Mouse (Mus musculus) MEL (cell line): Measurements from ENCODE around the gene C3ar1. TPM values are rescaled to one million over a fixed set of nuclear protein-coding genes. Genes with fewer than 3 reads are reported as not detected.

Experiments used
- DNase-seq: peaks from one replicate; pipeline ENCODE4 v3.0.0; 2011; ENCODE audit warnings: low read depth, low spot score
- H3K27ac ChIP-seq: 2 replicates; pipeline ENCODE4 v1.5.1; 2012; ENCODE audit warnings: low read depth, mild to moderate bottlenecking, control low read depth, low read length, moderate library complexity; ENCODE audit not compliant: control insufficient read depth
- H3K27me3 ChIP-seq, 2 experiments: fragments of 150-350 bp in 1 of 2; sonication (generic) in 1 of 2; 2 replicates each; pipeline ENCODE4 v1.6.1; 2012; ENCODE audit warnings: low read length in 2 of 2, mild to moderate bottlenecking in 2 of 2, improper control_type of control experiment in 1 of 2, moderate library complexity in 1 of 2; ENCODE audit not compliant: insufficient read depth in 2 of 2, control insufficient read depth in 1 of 2
- H3K36me3 ChIP-seq, 2 experiments: 2 replicates each; pipeline ENCODE4 v1.6.1; 2012 to 2014; ENCODE audit warnings: low read length in 2 of 2, improper control_type of control experiment in 1 of 2, inconsistent platforms in 1 of 2, mild to moderate bottlenecking in 1 of 2; ENCODE audit not compliant: insufficient read depth in 2 of 2, control insufficient read depth in 1 of 2
- H3K4me1 ChIP-seq, 2 experiments: fragments of 150-350 bp in 1 of 2; sonication (generic) in 1 of 2; 2 replicates each; pipeline ENCODE4 v1.6.1; 2012; ENCODE audit warnings: low read length in 2 of 2, improper control_type of control experiment in 1 of 2, mild to moderate bottlenecking in 1 of 2; ENCODE audit not compliant: insufficient read depth in 2 of 2, control insufficient read depth in 1 of 2
- H3K4me3 ChIP-seq, 2 experiments: fragments of 150-350 bp in 1 of 2; sonication (generic) in 1 of 2; 2 replicates each; pipeline ENCODE4 v1.5.1; 2012; ENCODE audit warnings: low read depth in 2 of 2, low read length in 2 of 2, mild to moderate bottlenecking in 2 of 2, moderate library complexity in 2 of 2, control low read depth in 1 of 2, improper control_type of control experiment in 1 of 2; ENCODE audit not compliant: control insufficient read depth in 1 of 2, insufficient read depth in 1 of 2
- H3K79me2 ChIP-seq: 2 replicates; pipeline ENCODE4 v1.6.1; 2012; ENCODE audit warnings: mild to moderate bottlenecking, low read length, moderate library complexity; ENCODE audit not compliant: control insufficient read depth, poor library complexity, insufficient read depth
- H3K9ac ChIP-seq: 2 replicates; pipeline ENCODE4 v1.6.1; 2012; ENCODE audit warnings: low read depth, mild to moderate bottlenecking, control low read depth, low read length, moderate library complexity; ENCODE audit not compliant: control insufficient read depth, poor library complexity, severe bottlenecking
- H3K9me3 ChIP-seq: fragments of 150-350 bp; sonication (generic); replicated peaks from 2 replicates; pipeline ENCODE4 v1.6.1; 2012; ENCODE audit warnings: mild to moderate bottlenecking, low read length, improper control_type of control experiment, moderate library complexity; ENCODE audit not compliant: insufficient read depth
- BHLHE40 ChIP-seq: IDR thresholded peaks from 2 replicates; pipeline ENCODE4 v1.6.1; 2012; ENCODE audit warnings: low read depth, mild to moderate bottlenecking, inconsistent platforms, low read length, improper control_type of control experiment, borderline replicate concordance
- ELF1 ChIP-seq: IDR thresholded peaks from 2 replicates; pipeline ENCODE4 v1.6.1; 2014; ENCODE audit warnings: low read depth, mild to moderate bottlenecking, inconsistent platforms, low read length, improper control_type of control experiment, moderate library complexity
- EP300 ChIP-seq, 2 experiments: IDR thresholded peaks; 2 replicates each; pipeline ENCODE4 v1.6.1; 2011; ENCODE audit warnings: improper control_type of control experiment in 2 of 2, low read length in 2 of 2, low read depth in 1 of 2, mild to moderate bottlenecking in 1 of 2
- GATA1 ChIP-seq: IDR thresholded peaks from 2 replicates; pipeline ENCODE4 v1.6.1; 2011; ENCODE audit warnings: low read depth, low read length, improper control_type of control experiment
- HCFC1 ChIP-seq: IDR thresholded peaks from 2 replicates; pipeline ENCODE4 v1.6.1; 2012; ENCODE audit warnings: low read depth, mild to moderate bottlenecking, inconsistent platforms, low read length, improper control_type of control experiment, moderate library complexity
- KAT2A ChIP-seq: conservative IDR thresholded peaks from 2 replicates; pipeline ENCODE4 v1.6.1; 2012; ENCODE audit warnings: low read depth, low read length, improper control_type of control experiment, inconsistent platforms
- MAFK ChIP-seq: IDR thresholded peaks from 2 replicates; pipeline ENCODE4 v1.6.1; 2011; ENCODE audit warnings: low read depth, mild to moderate bottlenecking, low read length, improper control_type of control experiment, borderline replicate concordance
- MAX ChIP-seq: IDR thresholded peaks from 2 replicates; pipeline ENCODE4 v1.6.1; 2011; ENCODE audit warnings: low read length, improper control_type of control experiment
- MAZ ChIP-seq: IDR thresholded peaks from 2 replicates; pipeline ENCODE4 v1.6.1; 2012; ENCODE audit warnings: low read depth, mild to moderate bottlenecking, inconsistent platforms, low read length, improper control_type of control experiment
- MXI1 ChIP-seq: IDR thresholded peaks from 2 replicates; pipeline ENCODE4 v1.6.1; 2011; ENCODE audit warnings: mild to moderate bottlenecking, low read depth, low read length, improper control_type of control experiment
- MYB ChIP-seq: IDR thresholded peaks from 2 replicates; pipeline ENCODE4 v1.6.1; 2011; ENCODE audit warnings: mild to moderate bottlenecking, low read depth, low read length, improper control_type of control experiment
- MYC ChIP-seq: IDR thresholded peaks from 2 replicates; pipeline ENCODE4 v1.6.1; 2011; ENCODE audit warnings: low read depth, mild to moderate bottlenecking, low read length, improper control_type of control experiment, moderate library complexity
- NELFE ChIP-seq: IDR thresholded peaks from 2 replicates; pipeline ENCODE4 v1.6.1; 2011; ENCODE audit warnings: low read depth, low read length, improper control_type of control experiment
- POLR2A ChIP-seq, 2 experiments: IDR thresholded peaks; 2 replicates each; pipeline ENCODE4 v1.6.1; 2011 to 2012; ENCODE audit warnings: low read length in 2 of 2, mild to moderate bottlenecking in 2 of 2, control low read depth in 1 of 2, improper control_type of control experiment in 1 of 2, low read depth in 1 of 2, moderate library complexity in 1 of 2; ENCODE audit not compliant: control insufficient read depth in 1 of 2, insufficient read depth in 1 of 2, poor library complexity in 1 of 2
- POLR2AphosphoS2 ChIP-seq: IDR thresholded peaks from 2 replicates; pipeline ENCODE4 v1.6.1; 2011; ENCODE audit warnings: low read length, improper control_type of control experiment
- SIN3A ChIP-seq: IDR thresholded peaks from 2 replicates; pipeline ENCODE4 v1.6.1; 2012; ENCODE audit warnings: low read length, improper control_type of control experiment, inconsistent platforms
- SMC3 ChIP-seq: IDR thresholded peaks from 2 replicates; pipeline ENCODE4 v1.6.1; 2011; ENCODE audit warnings: low read depth, low read length, improper control_type of control experiment
- TAL1 ChIP-seq: IDR thresholded peaks from 2 replicates; pipeline ENCODE4 v1.6.1; 2012; ENCODE audit warnings: mild to moderate bottlenecking, inconsistent platforms, low read length, moderate library complexity, mixed read lengths
- TBP ChIP-seq: IDR thresholded peaks from 2 replicates; pipeline ENCODE4 v1.8.0; 2011; ENCODE audit warnings: low read depth, low read length, improper control_type of control experiment
- TCF12 ChIP-seq: IDR thresholded peaks from 2 replicates; pipeline ENCODE4 v1.6.1; 2014; ENCODE audit warnings: low read depth, mild to moderate bottlenecking, inconsistent platforms, low read length, improper control_type of control experiment, moderate library complexity
- UBTF ChIP-seq: IDR thresholded peaks from 2 replicates; pipeline ENCODE4 v1.6.1; 2012; ENCODE audit warnings: low read depth, mild to moderate bottlenecking, inconsistent platforms, low read length, improper control_type of control experiment, moderate library complexity, borderline replicate concordance; ENCODE audit not compliant: insufficient read depth
- USF2 ChIP-seq, 2 experiments: IDR thresholded peaks; 2 replicates each; pipeline ENCODE4 v1.6.1; 2011 to 2012; ENCODE audit warnings: improper control_type of control experiment in 2 of 2, low read length in 2 of 2, borderline replicate concordance in 1 of 2, inconsistent platforms in 1 of 2, low read depth in 1 of 2, mild to moderate bottlenecking in 1 of 2; ENCODE audit not compliant: insufficient read depth in 1 of 2
- ZC3H11A ChIP-seq: IDR thresholded peaks from 2 replicates; pipeline ENCODE4 v1.6.1; 2012; ENCODE audit warnings: low read depth, mild to moderate bottlenecking, inconsistent platforms, low read length, improper control_type of control experiment
- ZNF384 ChIP-seq: IDR thresholded peaks from 2 replicates; pipeline ENCODE4 v1.6.1; 2012; ENCODE audit warnings: low read depth, mild to moderate bottlenecking, inconsistent platforms, low read length, improper control_type of control experiment
- polyA plus RNA-seq, 2 experiments: library from polyadenylated mRNA; stranded (reverse) in 1 of 2; unstranded in 1 of 2; fragments of >175 nt in 1 of 2; fragments of >200 nt in 1 of 2; gene quantifications; 2 replicates each; pipeline versions ENCODE4 v1.2.1 to v1.2.4; 2012; ENCODE audit warnings: low replicate concordance in 2 of 2, low read depth in 1 of 2; ENCODE audit not compliant: insufficient read length in 2 of 2, insufficient read depth in 1 of 2, missing spikeins in 1 of 2
- total RNA-seq: library from RNA; depleted of rRNA; stranded (reverse); fragments of 300-350 nt; gene quantifications from 2 replicates; pipeline ENCODE4 v1.2.3, GENCODE M21; 2012

C3ar1 gene
- total and polyA plus RNA-seq, 3 experiments = 0.33 to 0.69 TPM; not detected in 1

DNA sequence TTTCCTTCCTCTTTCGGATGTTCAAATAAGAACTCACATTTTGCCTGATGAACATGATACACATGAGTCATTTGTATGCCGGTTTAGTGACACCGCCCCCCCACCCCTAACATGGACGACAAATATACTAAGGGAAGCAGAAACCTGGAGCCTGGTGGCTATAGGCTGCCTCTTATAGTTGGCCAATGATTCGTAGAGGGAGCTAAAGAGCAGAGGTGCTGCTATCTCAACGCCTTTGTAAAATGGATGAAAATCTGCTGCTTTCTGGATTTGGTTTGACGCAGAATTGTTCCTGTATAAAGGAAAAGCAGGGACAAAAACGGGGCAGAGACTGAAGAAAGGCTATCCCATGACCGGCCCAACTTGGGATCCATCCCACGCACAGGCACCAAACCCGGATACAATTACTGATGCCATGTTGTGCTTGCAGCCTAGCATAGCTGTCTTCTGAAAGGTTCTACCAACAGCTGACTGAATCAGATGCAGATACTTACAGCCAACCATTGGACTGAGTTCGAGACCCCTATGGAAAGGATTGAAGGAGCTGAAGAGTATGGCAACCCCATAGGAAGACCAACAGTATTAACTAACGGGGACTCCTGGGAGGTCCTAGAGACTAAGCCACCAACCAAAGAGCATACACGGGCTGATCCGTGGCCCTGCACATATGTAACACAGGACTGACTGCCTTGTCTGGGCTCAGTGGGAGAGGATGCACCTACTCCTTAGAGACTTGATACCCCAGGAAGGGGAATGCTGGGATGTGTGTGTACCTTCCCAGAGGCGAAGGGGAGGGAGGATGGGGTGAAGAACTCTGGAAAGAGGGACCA lies 44.0 kb downstream of the C3ar1 start (continued):
- TF ChIP-seq GATA1 = no peak
- TF ChIP-seq POLR2A (IDR thresholded peaks at IDR 0.05; ENCODE audit: control insufficient read depth in 1 of 2, insufficient read depth in 1 of 2, low read depth in 1 of 2, low read length in 2 of 2, poor library complexity in 1 of 2) = peak in 1 of 2 experiments; percentile 12; a peak in 1 of 4 replicates
- TF ChIP-seq TBP = no peak
- TF ChIP-seq MAFK = no peak

DNA sequence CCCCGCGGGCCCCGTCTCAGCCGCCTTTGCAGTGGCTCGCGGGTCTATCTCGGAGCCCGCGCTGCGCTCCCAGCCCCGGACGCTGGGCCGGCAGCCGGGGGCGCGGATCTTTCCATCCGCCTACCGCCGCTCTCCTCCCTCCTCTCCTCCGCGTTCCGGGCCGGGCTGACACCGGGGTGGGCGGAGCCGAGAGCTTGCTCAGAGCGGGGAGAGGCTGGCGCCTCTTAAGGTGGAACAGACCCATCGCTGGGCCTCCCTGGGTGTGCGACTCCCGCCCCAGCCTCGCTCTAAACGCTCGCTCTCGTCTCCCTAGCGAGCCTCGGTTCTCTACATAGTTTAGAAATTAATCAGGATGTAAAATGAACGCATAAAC lies 44.7 kb downstream of the C3ar1 start:
- Histone ChIP-seq H3K27me3 (no peaks in the 10 kb centered on the region), H3K79me2 (no peaks in the 10 kb centered on the region; the same call in 1 of the 2 replicates), H3K9me3 (no peaks in the 10 kb centered on the region), H3K9ac (peak overlapping the region; percentile 89), H3K4me3 (peak overlapping the region; percentile 67 to 86), H3K36me3 (peaks cover 0 to 17% of the 10 kb centered on the region in 2 experiments; a peak in 2 of 4 replicates), H3K4me1 (peaks cover 7 to 14% of the 10 kb centered on the region in 2 experiments), H3K27ac (peak overlapping the region; percentile 96)
- peak; percentile 92 for DNase-seq
- TF ChIP-seq MAZ (no peak), TCF12 (0 out of 2 replicates have a peak, but pooled peaks have one; percentile 31), EP300 (IDR thresholded peaks at IDR 0.05; ENCODE audit: low read depth in 1 of 2, low read length in 2 of 2) (peak in 1 of 2 experiments; percentile 16; a peak in 2 of 4 replicates), MYC (no peak), POLR2A (IDR thresholded peaks at IDR 0.05; ENCODE audit: control insufficient read depth in 1 of 2, insufficient read depth in 1 of 2, low read depth in 1 of 2, low read length in 2 of 2, poor library complexity in 1 of 2) (peak in 1 of 2 experiments; percentile 75; a peak in 3 of 4 replicates), TBP (no peak; the same call in 1 of the 2 replicates), MAFK (no peak), GATA1 (no peak), MAX (no peak), MXI1 (0 out of 2 replicates have a peak, but pooled peaks have one; percentile 29), POLR2AphosphoS2 (0 out of 2 replicates have a peak, but pooled peaks have one; percentile 16), TAL1 (no peak), NELFE (peak; percentile 21), SIN3A (peak; percentile 22; the same call in 1 of the 2 replicates), UBTF (no peak)

DNA sequence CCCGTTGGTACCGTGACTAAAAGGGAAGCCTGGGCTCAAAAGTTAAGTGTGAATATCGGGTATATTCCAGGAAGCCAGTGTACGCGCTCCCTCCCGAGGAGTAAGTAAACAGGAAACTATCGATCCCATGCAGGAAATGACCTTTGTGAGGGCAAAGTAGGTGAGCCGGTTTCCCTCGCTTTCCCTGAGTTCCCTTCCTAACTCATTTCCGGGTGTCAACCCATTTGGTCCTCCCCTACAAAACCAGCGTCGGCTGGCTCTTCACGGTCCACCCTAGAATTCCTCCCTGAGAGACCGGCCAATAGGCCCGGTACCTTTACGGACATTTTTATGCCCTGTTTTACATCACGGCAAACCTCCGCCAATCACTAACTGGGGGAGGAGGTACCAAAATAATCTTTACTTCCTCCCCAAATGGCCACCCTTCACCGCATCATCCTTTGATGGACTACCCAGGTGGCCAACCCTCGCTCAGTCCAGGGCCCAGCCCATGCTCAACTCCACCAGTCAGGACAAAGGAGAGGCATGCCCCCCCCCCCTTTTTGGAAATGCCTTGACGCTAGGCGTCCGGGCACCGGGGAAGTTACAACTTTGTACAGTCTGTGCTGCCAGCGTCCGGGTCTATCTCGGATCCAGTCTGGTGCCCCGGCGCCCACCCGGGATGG lies 45.2 kb downstream of the C3ar1 start:
- Histone ChIP-seq H3K79me2 (no peaks in the 10 kb centered on the region; the same call in 1 of the 2 replicates), H3K9me3 (no peaks in the 10 kb centered on the region), H3K27me3 (no peaks in the 10 kb centered on the region), H3K4me1 (peaks cover 7 to 14% of the 10 kb centered on the region in 2 experiments), H3K9ac (peak overlapping the region; percentile 89), H3K27ac (peak overlapping the region; percentile 96), H3K36me3 (peaks cover 0 to 17% of the 10 kb centered on the region in 2 experiments; a peak in 2 of 4 replicates), H3K4me3 (peak overlapping the region; percentile 86)
- DNase-seq = peak; percentile 100
- peak; percentile 88 for TF ChIP-seq ELF1
- no peak for TF ChIP-seq MYB
- peak; percentile 80 for TF ChIP-seq NELFE
- TF ChIP-seq SIN3A = peak; percentile 95
- no peak for TF ChIP-seq TAL1
- no peak for TF ChIP-seq SMC3
- TF ChIP-seq HCFC1 = peak; percentile 91
- peak in 1 of 2 experiments; percentile 88; a peak in 3 of 4 replicates for TF ChIP-seq POLR2A (IDR thresholded peaks at IDR 0.05; ENCODE audit: control insufficient read depth in 1 of 2, insufficient read depth in 1 of 2, low read depth in 1 of 2, low read length in 2 of 2, poor library complexity in 1 of 2)
- TF ChIP-seq USF2 (IDR thresholded peaks at IDR 0.05; ENCODE audit: borderline replicate concordance in 1 of 2, insufficient read depth in 1 of 2, low read depth in 1 of 2, low read length in 2 of 2) = no peak
- no peak for TF ChIP-seq UBTF
- peak; percentile 78; the same call in 1 of the 2 replicates for TF ChIP-seq MAZ
- TF ChIP-seq TCF12 = peak; percentile 6; the same call in 1 of the 2 replicates
- TF ChIP-seq MYC = no peak
- TF ChIP-seq ZNF384 = no peak
- TF ChIP-seq KAT2A = peak; percentile 80
- TF ChIP-seq BHLHE40 = no peak
- no peak for TF ChIP-seq ZC3H11A
- TF ChIP-seq MAFK = no peak
